Mouse (Mus musculus): ENCODE data around the gene Olfr631. TPM values are rescaled to one million over a fixed set of nuclear protein-coding genes. Genes with fewer than 3 reads are reported as not detected.
"Not testable (repeated sequence)": the region's sequence is repeated elsewhere in the genome, so short reads cannot be mapped to it uniquely, and the experiment has no call there.

Gene Olfr631
- polyA plus RNA-seq, 1 experiment, result not detected

DNA sequence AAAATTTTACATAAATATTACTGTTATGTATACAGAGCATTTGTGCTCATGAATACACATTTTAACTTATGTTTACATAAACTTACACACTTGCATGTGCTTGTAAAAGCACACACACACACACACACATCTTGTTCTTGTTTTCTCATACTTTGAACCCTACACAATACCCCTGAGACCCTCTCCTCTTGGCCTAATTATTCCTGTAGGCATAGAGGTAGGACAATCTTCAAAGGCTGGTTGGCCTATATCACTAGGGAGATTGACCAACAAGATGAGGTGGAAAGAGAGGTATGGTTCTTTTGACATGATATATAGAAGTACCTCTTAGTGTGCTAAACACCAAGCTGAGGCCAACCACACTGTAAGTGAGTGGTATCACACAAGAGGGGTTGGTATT, 15.5 kb downstream of the Olfr631 start, which contains the start of gene Olfr633:
Gene Olfr633, plus strand, starts transcription at position 301 of the 400 bp plus-strand sequence.
- H3K4me2 ChIP-seq (ENCODE audit: low read depth), result no peak within 1 kb of the TSS
- no peak within 1 kb of the TSS for H3K4me3 ChIP-seq
- no peaks in the 10 kb centered on the region for H3K27me3 ChIP-seq (ENCODE audit: control insufficient read depth, insufficient read depth, insufficient read length)
- no peaks in the 10 kb centered on the region for H3K36me3 ChIP-seq (ENCODE audit: control insufficient read depth, insufficient read depth)
- H3K79me2 ChIP-seq (ENCODE audit: control insufficient read depth, insufficient read depth), result no peaks in the 10 kb centered on the region
- no peak within 1 kb of the TSS for H3ac ChIP-seq (ENCODE audit: control insufficient read depth, insufficient read length)
- TF ChIP-seq MAX (IDR thresholded peaks at IDR 0.05; ENCODE audit: low read depth) (no peak), MYOG (IDR thresholded peaks at IDR 0.05; ENCODE audit: control insufficient read depth in 1 of 3, insufficient read depth in 1 of 3, insufficient read length in 2 of 3, low read depth in 2 of 3) (no peak), CEBPB (IDR thresholded peaks at IDR 0.05; ENCODE audit: insufficient read depth, poor library complexity, severe bottlenecking) (no peak), TCF3 (IDR thresholded peaks at IDR 0.05; ENCODE audit: insufficient read length, low read depth) (no peak), TCF12 (IDR thresholded peaks at IDR 0.05; ENCODE audit: insufficient read depth, poor library complexity, severe bottlenecking) (no peak), SRF (IDR thresholded peaks at IDR 0.05; ENCODE audit: control insufficient read depth, insufficient read length, low read depth) (no peak), E2F4 (IDR thresholded peaks at IDR 0.05; ENCODE audit: insufficient read depth) (no peak), REST (IDR thresholded peaks at IDR 0.05; ENCODE audit: insufficient read depth, insufficient read length) (no peak), POLR2A (IDR thresholded peaks at IDR 0.05; ENCODE audit: insufficient read length, low read depth) (no peak), MYOD1 (IDR thresholded peaks at IDR 0.05; ENCODE audit: control insufficient read depth in 1 of 3, insufficient read length in 2 of 3, low read depth in 2 of 3) (no peak)

DNA sequence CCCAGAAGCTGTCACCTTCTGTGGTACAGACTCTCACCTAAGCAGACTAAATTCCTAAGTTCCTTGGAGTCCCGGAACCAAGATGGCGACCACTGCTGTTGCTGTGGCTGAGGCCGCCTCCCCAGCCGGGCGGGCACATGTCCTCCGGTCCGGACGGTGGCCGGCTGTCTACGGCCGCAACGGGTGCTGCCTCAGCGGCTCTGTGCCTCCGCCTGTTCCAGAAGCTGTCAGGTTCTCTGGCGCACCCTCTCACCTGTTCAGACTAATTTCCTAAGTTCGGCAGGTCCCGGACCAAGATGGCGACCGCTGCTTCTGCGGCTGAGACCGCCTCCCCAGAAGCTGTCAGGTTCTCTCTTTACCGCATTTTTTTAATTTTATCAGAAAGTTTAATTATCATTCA, 38.2 kb downstream of the Olfr631 start:
- not testable (repeated sequence) for H3K4me2 ChIP-seq (ENCODE audit: low read depth); H3K79me2 ChIP-seq (ENCODE audit: control insufficient read depth, insufficient read depth); H3K4me3 ChIP-seq; H3K27me3 ChIP-seq (ENCODE audit: control insufficient read depth, insufficient read depth, insufficient read length); H3ac ChIP-seq (ENCODE audit: control insufficient read depth, insufficient read length); H3K36me3 ChIP-seq (ENCODE audit: control insufficient read depth, insufficient read depth)

DNA sequence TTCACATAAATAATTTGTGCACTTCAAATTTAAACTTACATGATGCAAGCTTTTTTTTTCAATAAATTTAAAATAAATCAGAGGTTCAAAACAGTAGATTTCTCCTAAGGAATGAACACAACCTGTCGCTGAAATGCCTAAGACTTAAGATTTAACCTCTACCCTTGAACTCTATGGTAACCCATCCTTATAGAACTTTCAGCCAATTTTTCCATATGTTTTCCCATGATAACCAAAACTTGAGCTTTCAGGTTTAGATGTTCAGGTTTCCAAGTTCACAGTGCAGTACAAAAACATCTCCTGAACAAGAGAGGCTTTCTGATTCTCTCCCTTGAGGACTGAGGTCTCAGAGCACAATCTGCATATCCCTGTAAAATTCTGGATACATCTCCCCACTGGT, 42.2 kb downstream of the Olfr631 start, which contains the start of gene Olfr635:
Gene Olfr635, plus strand, starts transcription at position 301 of the 400 bp plus-strand sequence.
- H3K27me3 ChIP-seq (ENCODE audit: control insufficient read depth, insufficient read depth, insufficient read length), result no peaks in the 10 kb centered on the region
- H3K36me3 ChIP-seq (ENCODE audit: control insufficient read depth, insufficient read depth), result no peaks in the 10 kb centered on the region
- no peak within 1 kb of the TSS for H3K4me3 ChIP-seq
- H3K79me2 ChIP-seq (ENCODE audit: control insufficient read depth, insufficient read depth), result no peaks in the 10 kb centered on the region
- TF ChIP-seq POLR2AphosphoS2 (IDR thresholded peaks at IDR 0.05; ENCODE audit: insufficient read length, low read depth), result no peak
- TF ChIP-seq USF1 (IDR thresholded peaks at IDR 0.05; ENCODE audit: low read depth), result no peak
- no peak for TF ChIP-seq SRF (IDR thresholded peaks at IDR 0.05; ENCODE audit: control insufficient read depth, insufficient read length, low read depth)
- no peak for TF ChIP-seq POLR2A (IDR thresholded peaks at IDR 0.05; ENCODE audit: insufficient read length, low read depth)
- no peak for TF ChIP-seq E2F4 (IDR thresholded peaks at IDR 0.05; ENCODE audit: insufficient read depth)
- TF ChIP-seq TCF3 (IDR thresholded peaks at IDR 0.05; ENCODE audit: insufficient read length, low read depth), result no peak
- TF ChIP-seq CEBPB (IDR thresholded peaks at IDR 0.05; ENCODE audit: insufficient read depth, poor library complexity, severe bottlenecking), result no peak
- no peak for TF ChIP-seq MYOD1 (IDR thresholded peaks at IDR 0.05; ENCODE audit: control insufficient read depth in 1 of 3, insufficient read length in 2 of 3, low read depth in 2 of 3)
- TF ChIP-seq REST (IDR thresholded peaks at IDR 0.05; ENCODE audit: insufficient read depth, insufficient read length), result no peak
- no peak for TF ChIP-seq MAX (IDR thresholded peaks at IDR 0.05; ENCODE audit: low read depth)
- no peak for TF ChIP-seq MYOG (IDR thresholded peaks at IDR 0.05; ENCODE audit: control insufficient read depth in 1 of 3, insufficient read depth in 1 of 3, insufficient read length in 2 of 3, low read depth in 2 of 3)
- no peak for TF ChIP-seq TCF12 (IDR thresholded peaks at IDR 0.05; ENCODE audit: insufficient read depth, poor library complexity, severe bottlenecking)
- H3ac ChIP-seq (ENCODE audit: control insufficient read depth, insufficient read length), result no peak within 1 kb of the TSS
- no peak within 1 kb of the TSS for H3K4me2 ChIP-seq (ENCODE audit: low read depth)

DNA sequence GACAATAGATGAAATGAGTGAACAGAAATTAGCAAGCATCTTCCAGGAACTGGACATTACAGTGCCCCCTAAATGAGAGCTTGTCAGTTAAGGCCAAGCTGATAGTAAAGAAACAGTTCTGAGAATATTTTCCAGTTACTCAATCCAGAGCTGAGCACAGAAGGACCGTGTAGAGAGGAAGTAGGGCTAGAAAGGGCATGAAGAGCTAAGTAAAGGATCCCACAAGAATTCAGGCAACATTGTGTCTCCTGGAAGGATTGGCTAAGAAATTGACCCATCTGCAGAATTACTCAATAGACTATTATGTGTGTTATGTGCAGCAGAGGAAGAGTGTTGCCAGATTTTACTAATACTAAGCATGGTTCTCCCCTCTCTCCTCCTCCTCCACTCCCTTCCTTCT, 43.2 kb downstream of the Olfr631 start:
- TF ChIP-seq MYOG (IDR thresholded peaks at IDR 0.05; ENCODE audit: control insufficient read depth in 1 of 3, insufficient read depth in 1 of 3, insufficient read length in 2 of 3, low read depth in 2 of 3), result no peak
- Histone ChIP-seq H3K27me3 (ENCODE audit: control insufficient read depth, insufficient read depth, insufficient read length) (no peaks in the 10 kb centered on the region), H3K36me3 (ENCODE audit: control insufficient read depth, insufficient read depth) (no peaks in the 10 kb centered on the region), H3K79me2 (ENCODE audit: control insufficient read depth, insufficient read depth) (no peaks in the 10 kb centered on the region), H3K4me2 (ENCODE audit: low read depth) (no peak overlapping the region), H3K4me3 (no peak overlapping the region), H3ac (ENCODE audit: control insufficient read depth, insufficient read length) (no peak overlapping the region)

Other genes starting within 250 kb of the Olfr631 start
- gene Olfr625-ps1, start 246.1 kb upstream of the Olfr631 start, polyA plus RNA-seq (2012; fragmentation: generic; extraction: Trizol), result not detected
- gene Olfr243, start 214.2 kb upstream of the Olfr631 start, polyA plus RNA-seq (2012; fragmentation: generic; extraction: Trizol), result not detected
- not detected for gene Olfr628, start 198.5 kb upstream of the Olfr631 start, polyA plus RNA-seq (2012; fragmentation: generic; extraction: Trizol)
- gene Olfr629, start 183.9 kb upstream of the Olfr631 start, polyA plus RNA-seq (2012; fragmentation: generic; extraction: Trizol), result not detected
- gene Olfr630, start 171.5 kb upstream of the Olfr631 start, polyA plus RNA-seq (2012; fragmentation: generic; extraction: Trizol), result not detected
- gene Olfr69, start 157.2 kb upstream of the Olfr631 start, polyA plus RNA-seq (2012; fragmentation: generic; extraction: Trizol), result not detected
- gene Olfr68, start 149.1 kb upstream of the Olfr631 start, polyA plus RNA-seq (2012; fragmentation: generic; extraction: Trizol), result not detected
- gene Olfr67, start 137.0 kb upstream of the Olfr631 start, polyA plus RNA-seq (2012; fragmentation: generic; extraction: Trizol), result not detected
- gene Hbb-bt, start 114.8 kb upstream of the Olfr631 start, polyA plus RNA-seq (2012; fragmentation: generic; extraction: Trizol), result not detected
- not detected for gene Hbb-bs, start 100.7 kb upstream of the Olfr631 start, polyA plus RNA-seq (2012; fragmentation: generic; extraction: Trizol)
- gene Hbb-bh2, start 88.3 kb upstream of the Olfr631 start, polyA plus RNA-seq (2012; fragmentation: generic; extraction: Trizol), result not detected
- not detected for gene Hbb-bh1, start 85.7 kb upstream of the Olfr631 start, polyA plus RNA-seq (2012; fragmentation: generic; extraction: Trizol)
- not detected for gene Hbb-y, start 75.6 kb upstream of the Olfr631 start, polyA plus RNA-seq (2012; fragmentation: generic; extraction: Trizol)
- not detected for gene Olfr66, start 42.6 kb upstream of the Olfr631 start, polyA plus RNA-seq (2012; fragmentation: generic; extraction: Trizol)
- not detected for gene Olfr64, start 34.3 kb upstream of the Olfr631 start, polyA plus RNA-seq (2012; fragmentation: generic; extraction: Trizol)
- not detected for gene Olfr65, start 25.3 kb upstream of the Olfr631 start, polyA plus RNA-seq (2012; fragmentation: generic; extraction: Trizol)
- not detected for gene Olfr632, start 5.5 kb downstream of the Olfr631 start, polyA plus RNA-seq (2012; fragmentation: generic; extraction: Trizol)
- not detected for gene Olfr633, start 15.6 kb downstream of the Olfr631 start, polyA plus RNA-seq (2012; fragmentation: generic; extraction: Trizol)
- gene Olfr635, start 42.3 kb downstream of the Olfr631 start, polyA plus RNA-seq (2012; fragmentation: generic; extraction: Trizol), result not detected
- gene Olfr638, start 69.9 kb downstream of the Olfr631 start, polyA plus RNA-seq (2012; fragmentation: generic; extraction: Trizol), result not detected
- not detected for gene Olfr639, start 88.5 kb downstream of the Olfr631 start, polyA plus RNA-seq (2012; fragmentation: generic; extraction: Trizol)
- not detected for gene Olfr640, start 96.7 kb downstream of the Olfr631 start, polyA plus RNA-seq (2012; fragmentation: generic; extraction: Trizol)
- not detected for gene Olfr641, start 106.6 kb downstream of the Olfr631 start, polyA plus RNA-seq (2012; fragmentation: generic; extraction: Trizol)
- gene Olfr642, start 123.8 kb downstream of the Olfr631 start, polyA plus RNA-seq (2012; fragmentation: generic; extraction: Trizol), result not detected
- gene 4930516K23Rik, start 132.6 kb downstream of the Olfr631 start, polyA plus RNA-seq (2012; fragmentation: generic; extraction: Trizol), result not detected
- not detected for gene Olfr644, start 143.0 kb downstream of the Olfr631 start, polyA plus RNA-seq (2012; fragmentation: generic; extraction: Trizol)
- not detected for gene Olfr645, start 156.6 kb downstream of the Olfr631 start, polyA plus RNA-seq (2012; fragmentation: generic; extraction: Trizol)
- gene Olfr646, start 176.0 kb downstream of the Olfr631 start, polyA plus RNA-seq (2012; fragmentation: generic; extraction: Trizol), result not detected
- not detected for gene Ubqln5, start 201.0 kb downstream of the Olfr631 start, polyA plus RNA-seq (2012; fragmentation: generic; extraction: Trizol)
- not detected for gene Olfr643, start 208.6 kb downstream of the Olfr631 start, polyA plus RNA-seq (2012; fragmentation: generic; extraction: Trizol)
- gene Ubqln3, start 214.5 kb downstream of the Olfr631 start, polyA plus RNA-seq (2012; fragmentation: generic; extraction: Trizol), result not detected
- not detected for gene Ubqlnl, start 221.7 kb downstream of the Olfr631 start, polyA plus RNA-seq (2012; fragmentation: generic; extraction: Trizol)
- not detected for gene Olfm5, start 236.0 kb downstream of the Olfr631 start, polyA plus RNA-seq (2012; fragmentation: generic; extraction: Trizol)

Data from myocyte (in vitro differentiated cells).